Mouse (Mus musculus): ENCODE data around the gene Spag17. TPM values are rescaled to one million over a fixed set of nuclear protein-coding genes. Genes with fewer than 3 reads are reported as not detected.

Gene Spag17
- polyA plus RNA-seq, 1 experiment from 2014 or later: not detected

GRCm38 (mm10) chr3:100162315-100163105 is 277.3 kb downstream of the Spag17 start, which contains the start of the genes Gdap2 and Wdr3:
Gene Gdap2 (plus strand): TSS chr3:100162381.
Gene Wdr3 (minus strand): TSS chr3:100162407.
- Histone ChIP-seq H3K27me3 (ENCODE audit: control insufficient read depth, insufficient read depth, low read length) (no peaks in the 10 kb centered on the region), H3K4me3 (ENCODE audit: low read depth, low read length) (peak within 1 kb of the TSS; percentile 84), H3K36me3 (ENCODE audit: control insufficient read depth, insufficient read depth, low read length) (peaks cover 13% of the 10 kb centered on the region), H3K4me1 (ENCODE audit: control insufficient read depth, insufficient read depth, low read length) (peaks cover 7% of the 10 kb centered on the region; the same call in 1 of the 2 replicates), H3K4me2 (replicated peaks; ENCODE audit: low read depth, low read length) (peak within 1 kb of the TSS; percentile 78), H3K9ac (replicated peaks; ENCODE audit: low read depth, low read length) (peak within 1 kb of the TSS; percentile 77), H3K9me3 (ENCODE audit: control insufficient read depth, low read depth, low read length) (no peaks in the 10 kb centered on the region), H3K27ac (ENCODE audit: low read length) (peak within 1 kb of the TSS; percentile 72)
- ATAC-seq (ENCODE audit: insufficient number of reproducible peaks, insufficient read depth, low FRiP score, low read depth): peak; percentile 96
- WGBS: under 1% methylated on average over 47 of the region's 55 CpGs

DNA sequence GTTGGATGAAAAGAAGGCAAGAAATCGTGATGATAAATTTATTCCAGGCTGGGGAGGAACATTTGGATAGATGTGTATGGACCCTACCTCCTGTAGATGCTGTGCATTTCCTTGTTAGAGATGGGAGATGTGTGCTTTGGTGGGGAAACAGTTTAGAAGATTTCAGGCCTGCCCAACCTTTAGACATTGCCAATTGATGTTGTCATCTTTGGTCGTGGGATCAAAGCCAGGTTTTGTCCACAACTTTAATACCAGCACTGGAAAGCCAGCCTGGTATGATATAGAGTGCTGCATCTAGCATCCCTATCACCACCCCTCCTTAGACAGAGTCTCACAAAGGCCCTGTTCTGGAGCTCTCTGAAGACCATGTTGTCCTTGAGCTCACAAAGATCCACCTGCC is 278.4 kb downstream of the Spag17 start:
- H3K4me2 ChIP-seq (replicated peaks; ENCODE audit: low read depth, low read length): no peak overlapping the region
- H3K27ac ChIP-seq (ENCODE audit: low read length): no peak overlapping the region
- H3K4me3 ChIP-seq (ENCODE audit: low read depth, low read length): no peak overlapping the region
- peaks cover 10% of the 10 kb centered on the region; the same call in 1 of the 2 replicates for H3K36me3 ChIP-seq (ENCODE audit: control insufficient read depth, insufficient read depth, low read length)
- H3K9me3 ChIP-seq (ENCODE audit: control insufficient read depth, low read depth, low read length): no peaks in the 10 kb centered on the region
- H3K9ac ChIP-seq (replicated peaks; ENCODE audit: low read depth, low read length): no peak overlapping the region
- ATAC-seq (ENCODE audit: insufficient number of reproducible peaks, insufficient read depth, low FRiP score, low read depth): no peak
- 82% methylated on average over 2 of the region's 2 CpGs for WGBS
- H3K4me1 ChIP-seq (ENCODE audit: control insufficient read depth, insufficient read depth, low read length): peaks cover 7% of the 10 kb centered on the region; the same call in 1 of the 2 replicates
- no peaks in the 10 kb centered on the region for H3K27me3 ChIP-seq (ENCODE audit: control insufficient read depth, insufficient read depth, low read length)

DNA sequence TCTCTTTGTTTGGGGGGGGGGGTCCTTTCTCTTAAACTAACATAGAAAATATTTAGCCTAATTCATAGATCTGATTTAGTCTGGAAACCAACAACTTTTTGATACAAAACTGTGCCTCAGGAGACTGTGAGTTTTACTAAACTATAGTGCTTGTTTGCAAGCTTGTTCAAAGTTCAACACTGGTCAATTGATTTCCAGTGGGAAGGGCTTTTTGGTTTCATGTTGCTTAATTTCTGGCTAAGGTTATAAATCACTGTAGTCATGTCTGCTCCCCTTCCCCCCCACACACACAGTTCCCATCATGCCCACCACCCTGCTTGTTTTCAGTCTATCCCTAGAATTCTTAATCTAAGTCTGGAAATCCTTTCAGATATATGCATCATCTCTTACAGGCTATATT is 279.8 kb downstream of the Spag17 start:
- ATAC-seq (ENCODE audit: insufficient number of reproducible peaks, insufficient read depth, low FRiP score, low read depth): no peak
- H3K27ac ChIP-seq (ENCODE audit: low read length): no peak overlapping the region
- no peaks in the 10 kb centered on the region for H3K9me3 ChIP-seq (ENCODE audit: control insufficient read depth, low read depth, low read length)

DNA sequence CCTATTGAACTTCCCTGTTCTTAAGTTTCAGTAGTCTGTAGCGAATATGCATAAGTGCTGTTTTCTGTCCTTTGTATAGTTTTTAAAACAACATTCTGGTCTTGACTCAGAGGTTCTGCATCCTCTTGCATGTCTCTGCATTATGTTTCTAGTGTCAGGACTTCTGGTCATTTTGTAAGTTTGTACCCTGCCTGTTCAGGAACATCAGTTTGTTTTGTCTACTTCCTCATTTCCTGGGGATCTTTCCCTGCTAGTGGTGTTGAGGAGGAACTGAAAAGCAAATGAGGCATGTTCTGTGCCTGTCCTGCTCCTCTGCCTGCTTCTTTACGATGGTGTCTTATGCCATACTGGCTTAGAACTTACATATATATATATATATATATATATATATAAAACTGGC is 290.8 kb downstream of the Spag17 start:
- H3K27me3 ChIP-seq (ENCODE audit: control insufficient read depth, insufficient read depth, low read length): no peaks in the 10 kb centered on the region
- H3K4me3 ChIP-seq (ENCODE audit: low read depth, low read length): no peak overlapping the region
- H3K36me3 ChIP-seq (ENCODE audit: control insufficient read depth, insufficient read depth, low read length): peaks cover 5% of the 10 kb centered on the region
- no peak overlapping the region for H3K4me2 ChIP-seq (replicated peaks; ENCODE audit: low read depth, low read length)
- no peak for ATAC-seq (ENCODE audit: insufficient number of reproducible peaks, insufficient read depth, low FRiP score, low read depth)
- H3K4me1 ChIP-seq (ENCODE audit: control insufficient read depth, insufficient read depth, low read length): no peaks in the 10 kb centered on the region
- 91% methylated on average over 2 of the region's 2 CpGs for WGBS
- no peak overlapping the region for H3K9ac ChIP-seq (replicated peaks; ENCODE audit: low read depth, low read length)
- no peaks in the 10 kb centered on the region for H3K9me3 ChIP-seq (ENCODE audit: control insufficient read depth, low read depth, low read length)
- H3K27ac ChIP-seq (ENCODE audit: low read length): no peak overlapping the region

More for the DNA sequence above, 279.8 kb downstream of the Spag17 start:
- no peak overlapping the region for H3K4me2 ChIP-seq (replicated peaks; ENCODE audit: low read depth, low read length)
- H3K9ac ChIP-seq (replicated peaks; ENCODE audit: low read depth, low read length): no peak overlapping the region
- no peaks in the 10 kb centered on the region for H3K27me3 ChIP-seq (ENCODE audit: control insufficient read depth, insufficient read depth, low read length)
- H3K4me3 ChIP-seq (ENCODE audit: low read depth, low read length): no peak overlapping the region
- no peaks in the 10 kb centered on the region; the same call in 1 of the 2 replicates for H3K36me3 ChIP-seq (ENCODE audit: control insufficient read depth, insufficient read depth, low read length)
- peaks cover 7% of the 10 kb centered on the region; the same call in 1 of the 2 replicates for H3K4me1 ChIP-seq (ENCODE audit: control insufficient read depth, insufficient read depth, low read length)

DNA sequence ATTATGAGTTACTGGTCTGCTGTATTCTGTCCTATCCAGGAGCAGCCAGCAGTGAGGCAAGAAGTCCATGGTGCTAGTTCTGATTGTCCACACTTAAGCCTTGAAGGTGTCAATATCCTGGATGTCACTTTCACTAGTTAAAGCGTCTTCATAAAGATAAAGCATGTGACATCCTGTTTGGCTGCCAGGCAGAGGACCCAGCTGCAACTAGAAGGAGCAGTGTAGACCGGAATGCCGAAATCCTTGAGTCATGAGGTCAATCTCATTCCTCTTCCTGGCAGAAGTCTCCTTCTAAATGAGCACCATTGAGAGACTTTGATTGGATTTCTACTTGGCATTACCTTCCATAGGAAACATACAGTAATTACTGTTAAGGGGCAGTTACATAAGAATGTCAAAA is 295.3 kb downstream of the Spag17 start:
- H3K9ac ChIP-seq (replicated peaks; ENCODE audit: low read depth, low read length): no peak overlapping the region
- H3K36me3 ChIP-seq (ENCODE audit: control insufficient read depth, insufficient read depth, low read length): peaks cover 5% of the 10 kb centered on the region
- no peak for ATAC-seq (ENCODE audit: insufficient number of reproducible peaks, insufficient read depth, low FRiP score, low read depth)
- no peak overlapping the region for H3K4me2 ChIP-seq (replicated peaks; ENCODE audit: low read depth, low read length)
- WGBS: 62% methylated on average over 3 of the region's 3 CpGs
- no peak overlapping the region for H3K27ac ChIP-seq (ENCODE audit: low read length)
- no peaks in the 10 kb centered on the region for H3K4me1 ChIP-seq (ENCODE audit: control insufficient read depth, insufficient read depth, low read length)
- H3K9me3 ChIP-seq (ENCODE audit: control insufficient read depth, low read depth, low read length): no peaks in the 10 kb centered on the region
- H3K4me3 ChIP-seq (ENCODE audit: low read depth, low read length): no peak overlapping the region
- H3K27me3 ChIP-seq (ENCODE audit: control insufficient read depth, insufficient read depth, low read length): no peaks in the 10 kb centered on the region

DNA sequence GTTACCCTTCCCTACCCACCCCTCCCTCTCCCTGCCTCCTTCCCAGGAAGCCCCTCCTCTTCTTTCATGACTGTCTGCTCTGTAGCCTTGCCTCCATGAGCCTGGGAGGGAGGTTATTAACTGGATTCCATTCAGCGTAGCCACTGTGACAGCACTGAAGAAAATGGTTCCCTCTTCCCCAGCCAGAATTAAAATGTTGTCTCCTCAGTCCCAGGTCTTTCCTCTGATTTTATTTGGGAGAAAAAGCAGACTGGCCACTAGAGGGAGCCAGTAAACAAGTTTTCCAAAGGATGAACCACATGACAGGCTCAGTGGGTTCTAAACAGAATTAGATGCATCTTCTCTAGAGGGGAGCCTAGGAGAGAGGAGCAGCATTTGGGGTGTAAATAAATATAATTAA is 304.2 kb downstream of the Spag17 start:
- ATAC-seq (ENCODE audit: insufficient number of reproducible peaks, insufficient read depth, low FRiP score, low read depth): no peak
- Histone ChIP-seq H3K36me3 (ENCODE audit: control insufficient read depth, insufficient read depth, low read length) (0 out of 2 replicates have a peak, but pooled peaks cover 5% of the 10 kb centered on the region), H3K9ac (replicated peaks; ENCODE audit: low read depth, low read length) (no peak overlapping the region), H3K4me3 (ENCODE audit: low read depth, low read length) (no peak overlapping the region), H3K9me3 (ENCODE audit: control insufficient read depth, low read depth, low read length) (no peaks in the 10 kb centered on the region), H3K4me1 (ENCODE audit: control insufficient read depth, insufficient read depth, low read length) (no peaks in the 10 kb centered on the region), H3K27me3 (ENCODE audit: control insufficient read depth, insufficient read depth, low read length) (no peaks in the 10 kb centered on the region), H3K4me2 (replicated peaks; ENCODE audit: low read depth, low read length) (no peak overlapping the region), H3K27ac (ENCODE audit: low read length) (no peak overlapping the region)
- 27% methylated on average over 1 of the region's 1 CpGs for WGBS

GRCm38 (mm10) chr3:100189861-100190260 is 304.7 kb downstream of the Spag17 start:
- 86% methylated on average over 11 of the region's 11 CpGs for WGBS
- Histone ChIP-seq H3K27me3 (ENCODE audit: control insufficient read depth, insufficient read depth, low read length) (no peaks in the 10 kb centered on the region), H3K36me3 (ENCODE audit: control insufficient read depth, insufficient read depth, low read length) (peaks cover 5% of the 10 kb centered on the region; the same call in 1 of the 2 replicates), H3K4me3 (ENCODE audit: low read depth, low read length) (no peak overlapping the region), H3K4me2 (replicated peaks; ENCODE audit: low read depth, low read length) (no peak overlapping the region), H3K9ac (replicated peaks; ENCODE audit: low read depth, low read length) (no peak overlapping the region), H3K4me1 (ENCODE audit: control insufficient read depth, insufficient read depth, low read length) (no peaks in the 10 kb centered on the region), H3K27ac (ENCODE audit: low read length) (no peak overlapping the region), H3K9me3 (ENCODE audit: control insufficient read depth, low read depth, low read length) (no peaks in the 10 kb centered on the region)
- ATAC-seq (ENCODE audit: insufficient number of reproducible peaks, insufficient read depth, low FRiP score, low read depth): no peak
